Comparison of ENCODE assay signal across 10 mouse cellular contexts in genomic region chr12:8297586-8298214, GRCm38 (mm10). TPM values are rescaled to one million over a fixed set of nuclear protein-coding genes. Genes with fewer than 3 reads are reported as not detected.
DNase-seq lines count a peak whose midpoint lies in the region; ATAC-seq and TF ChIP-seq lines count a peak whose summit lies in the region.
"Had no signal": no experiment of that assay in that cellular context is flagged by ENCODE, and none has a peak within 500 bp of the region (broad histone marks: within the 10 kb centered on the region; RNA-seq: fewer than 3 reads in every experiment).

No protein-coding gene starts in this region.

- H3K4me2 ChIP-seq in kidney, embryonic 16.5 days (replicated peaks; ENCODE audit: low read depth, low read length) = peak overlapping the region; percentile 57
- peak overlapping the region; percentile 78 for H3K4me2 ChIP-seq in embryonic facial prominence, embryonic 14.5 days (ENCODE audit: low read depth, low read length)
- peak overlapping the region; percentile 63 for H3K4me2 ChIP-seq in intestine, postnatal 0 days (replicated peaks; ENCODE audit: low read depth)
- H3K4me2 ChIP-seq in neural tube, embryonic 14.5 days (ENCODE audit: low read depth, low read length) = peak overlapping the region; percentile 50

- no peak overlapping the region for H3K27ac ChIP-seq in kidney, embryonic 16.5 days (ENCODE audit: low read length)
- no peak overlapping the region for H3K27ac ChIP-seq in embryonic facial prominence, embryonic 14.5 days (replicated peaks; ENCODE audit: low read depth, low read length)
- no peak overlapping the region for H3K27ac ChIP-seq in intestine, postnatal 0 days (ENCODE audit: low read depth, low read length)
- no peak overlapping the region for H3K27ac ChIP-seq in neural tube, embryonic 14.5 days (ENCODE audit: low read depth, low read length)
- H3K27ac ChIP-seq: left cerebral cortex, adult 2 months had no signal

- H3K9ac ChIP-seq in kidney, embryonic 16.5 days (replicated peaks; ENCODE audit: low read length) = no peak overlapping the region
- peak overlapping the region; percentile 51; the same call in 1 of the 2 replicates for H3K9ac ChIP-seq in embryonic facial prominence, embryonic 14.5 days (ENCODE audit: low read depth, low read length)
- no peak overlapping the region for H3K9ac ChIP-seq in intestine, postnatal 0 days (ENCODE audit: low read depth, low read length)
- no peak overlapping the region for H3K9ac ChIP-seq in neural tube, embryonic 14.5 days (replicated peaks; ENCODE audit: low read depth, low read length)

- peaks cover 73% of the 10 kb centered on the region for H3K27me3 ChIP-seq in kidney, embryonic 16.5 days (ENCODE audit: insufficient read depth, low read length)
- peaks cover 86% of the 10 kb centered on the region for H3K27me3 ChIP-seq in embryonic facial prominence, embryonic 14.5 days (replicated peaks; ENCODE audit: control insufficient read depth, insufficient read depth, low read length)
- H3K27me3 ChIP-seq in intestine, postnatal 0 days (replicated peaks; ENCODE audit: control insufficient read depth, insufficient read depth, low read length) = peaks cover 73% of the 10 kb centered on the region
- peaks cover 60% of the 10 kb centered on the region for H3K27me3 ChIP-seq in neural tube, embryonic 14.5 days (ENCODE audit: control insufficient read depth, insufficient read depth, low read length)

- H3K9me3 ChIP-seq in kidney, embryonic 16.5 days (ENCODE audit: low read length) = no peaks in the 10 kb centered on the region
- no peaks in the 10 kb centered on the region for H3K9me3 ChIP-seq in embryonic facial prominence, embryonic 14.5 days (ENCODE audit: control insufficient read depth, low read length)
- H3K9me3 ChIP-seq in intestine, postnatal 0 days (ENCODE audit: control insufficient read depth) = no peaks in the 10 kb centered on the region
- H3K9me3 ChIP-seq in neural tube, embryonic 14.5 days (ENCODE audit: control insufficient read depth, low read length) = no peaks in the 10 kb centered on the region

- peak overlapping the region; percentile 47 for H3K4me3 ChIP-seq in kidney, embryonic 16.5 days (ENCODE audit: low read length)
- peak overlapping the region; percentile 54 for H3K4me3 ChIP-seq in embryonic facial prominence, embryonic 14.5 days (ENCODE audit: low read depth, low read length)
- peak overlapping the region; percentile 40 for H3K4me3 ChIP-seq in intestine, postnatal 0 days (ENCODE audit: low read depth, low read length)
- peak overlapping the region; percentile 30 for H3K4me3 ChIP-seq in neural tube, embryonic 14.5 days (ENCODE audit: low read depth, low read length)
- H3K4me3 ChIP-seq: left cerebral cortex, adult 2 months had no signal

- peaks cover 9% of the 10 kb centered on the region; the same call in 1 of the 2 replicates for H3K4me1 ChIP-seq in kidney, embryonic 16.5 days (ENCODE audit: insufficient read depth, low read length)
- peaks cover 16% of the 10 kb centered on the region for H3K4me1 ChIP-seq in embryonic facial prominence, embryonic 14.5 days (ENCODE audit: control insufficient read depth, insufficient read depth, low read length)
- no peaks in the 10 kb centered on the region for H3K4me1 ChIP-seq in intestine, postnatal 0 days (replicated peaks; ENCODE audit: control insufficient read depth, insufficient read depth, low read length)
- peaks cover 11% of the 10 kb centered on the region; the same call in 1 of the 2 replicates for H3K4me1 ChIP-seq in neural tube, embryonic 14.5 days (ENCODE audit: control insufficient read depth, insufficient read depth, low read length)

- no peaks in the 10 kb centered on the region for H3K36me3 ChIP-seq in kidney, embryonic 16.5 days (ENCODE audit: insufficient read depth, low read length)
- no peaks in the 10 kb centered on the region for H3K36me3 ChIP-seq in embryonic facial prominence, embryonic 14.5 days (ENCODE audit: control insufficient read depth, insufficient read depth, low read length)
- no peaks in the 10 kb centered on the region for H3K36me3 ChIP-seq in intestine, postnatal 0 days (ENCODE audit: control insufficient read depth, insufficient read depth)
- no peaks in the 10 kb centered on the region for H3K36me3 ChIP-seq in neural tube, embryonic 14.5 days (ENCODE audit: control insufficient read depth, insufficient read depth, low read length)

- WGBS in kidney, embryonic 16.5 days = 8% methylated on average over 34 of the region's 34 CpGs
- WGBS in embryonic facial prominence, embryonic 14.5 days = 12% methylated on average over 26 of the region's 34 CpGs
- 6% methylated on average over 34 of the region's 34 CpGs for WGBS in intestine, postnatal 0 days
- 6% methylated on average over 34 of the region's 34 CpGs for WGBS in neural tube, embryonic 14.5 days

- ATAC-seq in kidney, embryonic 16.5 days (ENCODE audit: low FRiP score, low TSS enrichment) = no peak
- ATAC-seq in embryonic facial prominence, embryonic 14.5 days (ENCODE audit: low read depth) = no peak
- no peak for ATAC-seq in intestine, postnatal 0 days
- ATAC-seq in neural tube, embryonic 14.5 days (ENCODE audit: low read depth) = peak; percentile 10; the same call in 1 of the 2 replicates

- DNase-seq in kidney, postnatal 25 days = no peak
- DNase-seq in embryonic facial prominence, embryonic 14.5 days (ENCODE audit: low spot score) = no peak
- DNase-seq in MN1 (ENCODE audit: low spot score) = no peak
- DNase-seq in lung, adult 18-20 months = no peak
- no peak for DNase-seq in cerebellum, adult 9-11 months
- DNase-seq: right cerebral cortex, postnatal 4 days had no signal

- no peak for TF ChIP-seq CTCF in intestine, postnatal 0 days (IDR thresholded peaks at IDR 0.05; ENCODE audit: low read depth)

RNA-seq across cellular contexts. Expression of gene Gdf7, which starts 4.1 kb away (rescaled TPM):
- 1.0 and 1.1 TPM in 2 replicates for polyA plus RNA-seq in kidney, embryonic 16.5 days (2015; fragmentation: Nextera tagmentation; extraction: Ambion mirVana)
- 0.24 and 0.54 TPM in 2 replicates for polyA plus RNA-seq in embryonic facial prominence, embryonic 14.5 days (2014; fragmentation: Nextera tagmentation; extraction: Ambion mirVana)
- not detected in 2 replicates for polyA plus RNA-seq in intestine, postnatal 0 days (2015; fragmentation: Nextera tagmentation; extraction: Ambion mirVana)
- polyA plus RNA-seq in neural tube, embryonic 14.5 days (2014; fragmentation: Nextera tagmentation; extraction: Ambion mirVana) = 0.43 TPM in 1 of 2 replicates, not detected in the other

RNA-seq across cellular contexts. Expression of gene Hs1bp3, which starts 15.5 kb away (rescaled TPM):
- polyA plus RNA-seq in kidney, embryonic 16.5 days (2015; fragmentation: Nextera tagmentation; extraction: Ambion mirVana) = 20.0 and 20.8 TPM in 2 replicates
- 10.4 and 12.4 TPM in 2 replicates for polyA plus RNA-seq in embryonic facial prominence, embryonic 14.5 days (2014; fragmentation: Nextera tagmentation; extraction: Ambion mirVana)
- polyA plus RNA-seq in intestine, postnatal 0 days (2015; fragmentation: Nextera tagmentation; extraction: Ambion mirVana) = 20.5 and 22.2 TPM in 2 replicates
- 6.0 and 6.2 TPM in 2 replicates for polyA plus RNA-seq in neural tube, embryonic 14.5 days (2014; fragmentation: Nextera tagmentation; extraction: Ambion mirVana)
